Mouse (Mus musculus) gastrocnemius, postnatal 4 days (tissue): ENCODE data around the gene Nol9. TPM values are rescaled to one million over a fixed set of nuclear protein-coding genes. Genes with fewer than 3 reads are reported as not detected.
"Not testable (repeated sequence)": the region's sequence is repeated elsewhere in the genome, so short reads cannot be mapped to it uniquely, and the experiment has no call there.

ENCODE experiments used
- DNase-seq, 2 experiments: peaks; one replicate each; pipeline ENCODE4 v3.0.0; 2021 to 2022; ENCODE audit warnings: low spot score in 2 of 2, mixed read lengths in 2 of 2
- total RNA-seq, 2 experiments: library from RNA; stranded (reverse); gene quantifications; 2 replicates each; pipeline ENCODE4 v1.2.3; 2021

The Nol9 gene
- total RNA-seq, 2 experiments from 2014 or later: 13.2 to 15.1 TPM

- DNase-seq: peak in 1 of 2 experiments; percentile 46
Observed at GRCm38 (mm10) chr4:152010091-152010706, 28.9 kb upstream of the Nol9 start.

GRCm38 (mm10) chr4:152010707-152011134, 28.4 kb upstream of the Nol9 start:
- DNase-seq: no peak

- DNase-seq: no peak
Observed at GRCm38 (mm10) chr4:152011171-152011760, 27.9 kb upstream of the Nol9 start.

GRCm38 (mm10) chr4:152012109-152012508, 27.0 kb upstream of the Nol9 start:
- no peak for DNase-seq

GRCm38 (mm10) chr4:152013036-152013813, 25.9 kb upstream of the Nol9 start:
- DNase-seq: no peak

GRCm38 (mm10) chr4:152019073-152019472, 20.0 kb upstream of the Nol9 start:
- DNase-seq: no peak

GRCm38 (mm10) chr4:152020024-152020423, 19.1 kb upstream of the Nol9 start:
- no peak for DNase-seq

GRCm38 (mm10) chr4:152021568-152022097, 17.5 kb upstream of the Nol9 start:
- DNase-seq: no peak

- DNase-seq: no peak
Observed at GRCm38 (mm10) chr4:152022506-152022905, 16.6 kb upstream of the Nol9 start.

- no peak for DNase-seq
Observed at GRCm38 (mm10) chr4:152024525-152024924, 14.6 kb upstream of the Nol9 start.

GRCm38 (mm10) chr4:152026751-152027508, 12.2 kb upstream of the Nol9 start:
- DNase-seq: peak in 1 of 2 experiments; percentile 38

GRCm38 (mm10) chr4:152027524-152027923, 11.6 kb upstream of the Nol9 start, which contains the start of gene Zbtb48:
TSS of gene Zbtb48 (minus strand) at chr4:152027671.
- DNase-seq: peak; percentile 88 to 96

GRCm38 (mm10) chr4:152028456-152028855, 10.7 kb upstream of the Nol9 start:
- no peak for DNase-seq

- DNase-seq: no peak
Observed at GRCm38 (mm10) chr4:152029087-152029486, 10.0 kb upstream of the Nol9 start.

- no peak for DNase-seq
Observed at GRCm38 (mm10) chr4:152029997-152030396, 9.1 kb upstream of the Nol9 start.

- no peak for DNase-seq
Observed at GRCm38 (mm10) chr4:152032922-152033321, 6.2 kb upstream of the Nol9 start.

- DNase-seq: not testable (repeated sequence)
Observed at GRCm38 (mm10) chr4:152036464-152036863, 2.7 kb upstream of the Nol9 start.

GRCm38 (mm10) chr4:152038225-152038984, 716 bp upstream of the Nol9 start, which contains the start of gene Tas1r1:
TSS of gene Tas1r1 (minus strand) at chr4:152038568.
- peak in 1 of 2 experiments; percentile 49 for DNase-seq

- DNase-seq: no peak
Observed at GRCm38 (mm10) chr4:152039831-152040310, 750 bp downstream of the Nol9 start.
